Mouse (Mus musculus): ENCODE data around the gene Utp14b.

Utp14b gene

GRCm38 (mm10) chr1:78657671-78658440, at the start of gene Utp14b, which contains the start of gene Acsl3:
TSS of gene Utp14b (plus strand) at chr1:78658038.
TSS of gene Acsl3 (plus strand) at chr1:78657825.
- peak; percentile 87 for DNase-seq (ENCODE audit: low read depth, low spot score)

DNA sequence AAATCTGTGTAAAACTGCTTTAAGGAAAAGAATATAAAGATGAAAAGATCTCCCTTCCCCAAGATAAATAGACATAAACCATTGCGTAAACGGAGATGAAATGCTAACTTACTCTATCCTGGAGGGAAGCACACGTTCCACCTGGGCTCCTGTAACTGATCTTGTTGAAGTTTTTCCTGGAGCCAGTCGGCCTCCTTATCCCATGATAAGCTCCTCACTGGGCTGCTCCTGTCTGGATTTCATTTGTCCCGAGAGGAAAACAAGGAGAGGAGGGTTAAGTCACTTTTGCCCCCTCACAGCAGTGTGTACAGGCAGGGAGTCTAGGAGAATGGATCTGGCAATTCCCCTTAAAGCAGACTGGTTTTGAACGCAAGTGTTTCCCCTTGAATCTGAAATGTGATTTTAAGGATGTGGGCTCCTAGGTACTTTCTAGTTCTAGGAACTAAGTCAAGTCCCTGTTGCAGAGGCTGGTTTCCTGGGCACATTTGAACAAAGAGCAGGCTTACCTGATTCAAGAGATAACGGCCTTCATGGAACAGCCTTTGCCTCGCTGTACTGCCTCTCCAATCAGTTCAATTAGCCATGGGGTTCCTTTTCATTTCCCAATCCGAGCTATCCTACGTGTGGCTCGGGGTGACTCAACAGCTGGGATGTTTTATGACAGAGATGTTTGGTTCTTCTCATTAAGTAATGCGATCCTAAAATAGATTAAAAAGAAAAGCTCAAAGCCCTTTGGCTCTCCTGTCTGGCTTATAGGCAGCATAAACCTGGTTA, 48.5 kb upstream of the Utp14b start:
- DNase-seq (ENCODE audit: low read depth, low spot score): no peak

- DNase-seq (ENCODE audit: low read depth, low spot score): no peak
Measured at GRCm38 (mm10) chr1:78611039-78611438, 46.8 kb upstream of the Utp14b start.

DNA sequence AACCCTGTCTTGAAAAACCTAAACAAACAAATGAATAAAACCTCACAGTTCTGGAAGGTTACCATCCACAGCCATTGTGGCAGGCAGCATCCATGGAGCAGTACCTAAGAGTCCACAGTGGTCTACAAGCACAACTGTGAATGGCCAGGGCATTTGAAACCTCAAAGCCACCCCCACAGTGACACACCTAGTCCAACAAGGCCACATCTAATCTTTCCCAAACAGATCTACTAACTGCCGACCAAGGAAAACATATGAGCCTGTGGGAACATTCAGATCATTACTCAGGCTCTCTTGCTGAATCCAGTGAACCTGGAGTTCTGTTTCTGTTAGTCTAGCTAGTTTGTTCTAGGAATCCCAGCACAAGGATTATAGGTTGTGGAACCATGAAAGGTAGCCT, 44.9 kb upstream of the Utp14b start:
- no peak for DNase-seq (ENCODE audit: low read depth, low spot score)

DNA sequence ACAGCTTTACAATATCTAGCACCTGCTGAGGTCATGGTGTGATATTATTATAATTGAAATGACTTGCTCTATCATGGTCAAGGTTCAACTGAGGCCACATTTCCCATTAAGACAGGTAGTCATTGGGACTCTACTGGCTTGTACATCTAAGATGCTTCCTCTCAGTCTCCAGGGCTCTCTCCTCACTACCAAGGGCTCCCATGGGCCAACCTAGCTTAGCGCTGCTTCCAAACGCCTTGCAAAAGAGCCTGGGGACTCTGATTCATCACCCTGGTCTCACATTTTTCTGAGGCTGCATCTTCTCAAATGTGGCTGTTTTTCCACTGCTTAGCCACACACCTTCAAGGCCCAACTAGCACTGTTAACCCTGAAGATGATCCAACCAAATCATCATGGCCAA, 33.5 kb upstream of the Utp14b start:
- DNase-seq (ENCODE audit: low read depth, low spot score): no peak

DNA sequence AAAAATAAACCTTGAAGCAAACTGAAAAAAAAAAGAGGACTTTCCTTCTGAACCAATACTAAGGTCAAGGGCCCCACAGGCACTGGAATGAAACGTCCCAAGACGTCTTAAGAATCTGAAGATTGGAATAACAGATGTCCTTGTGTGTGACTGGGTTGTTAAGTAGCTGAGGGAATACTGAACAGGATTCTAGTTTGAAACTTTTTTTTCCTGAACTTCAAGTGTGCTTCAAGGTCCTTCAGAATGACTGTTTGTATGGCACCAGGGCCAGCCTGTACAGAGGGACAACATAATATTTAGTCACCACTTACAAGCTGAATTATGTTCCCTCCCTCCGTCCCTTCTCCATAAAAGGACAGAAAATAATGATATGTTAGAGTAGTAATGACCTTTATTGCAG, 23.4 kb upstream of the Utp14b start:
- DNase-seq (ENCODE audit: low read depth, low spot score): no peak

- no peak for DNase-seq (ENCODE audit: low read depth, low spot score)
Measured at GRCm38 (mm10) chr1:78640871-78641270, 17.0 kb upstream of the Utp14b start.

- DNase-seq (ENCODE audit: low read depth, low spot score): no peak
Measured at GRCm38 (mm10) chr1:78641791-78642190, 16.0 kb upstream of the Utp14b start.

- DNase-seq (ENCODE audit: low read depth, low spot score): no peak
Measured at GRCm38 (mm10) chr1:78642197-78642596, 15.6 kb upstream of the Utp14b start.

DNA sequence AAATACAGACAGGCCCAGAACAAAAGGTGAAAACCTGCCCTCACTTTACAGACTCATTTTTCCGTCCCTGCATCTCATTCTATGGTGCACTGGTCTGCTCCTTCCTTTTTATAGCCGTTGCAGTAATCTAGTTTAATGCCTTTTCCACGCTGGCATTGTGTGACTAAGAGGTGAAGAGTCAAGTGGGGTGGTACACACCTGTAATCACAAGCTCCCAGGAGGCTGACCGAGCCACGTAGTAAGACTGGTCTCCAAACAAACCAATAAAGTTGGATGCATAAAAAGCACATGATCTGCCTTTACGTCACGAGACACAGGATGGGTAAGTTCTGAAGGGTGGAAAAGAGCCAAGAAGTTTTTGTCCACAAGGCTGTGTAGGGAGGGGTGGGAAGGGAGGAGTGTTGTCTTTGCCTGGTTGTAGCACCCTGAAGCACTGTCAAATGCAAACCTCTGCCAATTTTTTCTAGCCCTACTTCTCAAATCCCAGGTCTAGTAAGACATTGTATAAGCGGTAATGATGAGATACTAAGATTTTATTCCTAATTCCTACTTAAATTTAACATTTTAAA, 10.4 kb upstream of the Utp14b start:
- DNase-seq (ENCODE audit: low read depth, low spot score): no peak

DNA sequence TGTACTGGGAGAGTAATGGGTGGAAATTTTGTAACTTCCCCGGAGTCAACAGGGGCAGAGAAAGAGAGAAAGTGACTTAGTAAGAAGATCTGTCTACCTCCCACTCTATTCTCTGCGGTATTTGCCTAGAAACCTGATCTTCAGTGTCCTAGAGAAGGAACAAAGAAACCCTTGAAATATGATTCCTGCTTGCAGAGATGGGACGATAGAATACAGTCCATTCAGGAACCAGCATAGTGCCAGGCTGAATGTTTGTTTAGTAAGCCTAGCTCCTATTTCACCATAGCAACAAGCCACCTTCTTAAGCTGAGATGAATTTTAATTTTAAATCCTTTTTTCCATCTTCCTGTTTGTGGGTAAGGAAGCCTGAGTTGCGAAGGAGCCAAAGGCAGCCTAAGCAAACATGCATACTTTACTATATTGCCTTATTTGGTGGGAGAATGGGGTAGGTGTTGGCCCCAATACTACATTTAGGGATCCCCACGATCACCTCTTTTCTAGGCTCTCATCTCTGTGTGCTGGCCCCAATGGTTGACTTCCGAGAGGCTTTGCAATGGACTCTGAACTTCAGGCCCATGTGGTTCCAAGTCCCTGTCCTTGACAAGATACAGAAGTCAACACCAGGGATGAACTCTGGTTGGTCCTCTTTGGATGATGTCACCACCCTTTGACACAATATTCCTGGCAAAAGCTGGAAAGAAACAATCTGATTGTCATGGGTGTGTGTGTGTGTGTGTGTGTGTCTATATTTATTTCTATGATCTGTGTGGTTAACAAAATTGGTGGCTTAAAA, 8.4 kb upstream of the Utp14b start:
- no peak for DNase-seq (ENCODE audit: low read depth, low spot score)

GRCm38 (mm10) chr1:78656472-78656871, 1.4 kb upstream of the Utp14b start:
- DNase-seq (ENCODE audit: low read depth, low spot score): no peak

DNA sequence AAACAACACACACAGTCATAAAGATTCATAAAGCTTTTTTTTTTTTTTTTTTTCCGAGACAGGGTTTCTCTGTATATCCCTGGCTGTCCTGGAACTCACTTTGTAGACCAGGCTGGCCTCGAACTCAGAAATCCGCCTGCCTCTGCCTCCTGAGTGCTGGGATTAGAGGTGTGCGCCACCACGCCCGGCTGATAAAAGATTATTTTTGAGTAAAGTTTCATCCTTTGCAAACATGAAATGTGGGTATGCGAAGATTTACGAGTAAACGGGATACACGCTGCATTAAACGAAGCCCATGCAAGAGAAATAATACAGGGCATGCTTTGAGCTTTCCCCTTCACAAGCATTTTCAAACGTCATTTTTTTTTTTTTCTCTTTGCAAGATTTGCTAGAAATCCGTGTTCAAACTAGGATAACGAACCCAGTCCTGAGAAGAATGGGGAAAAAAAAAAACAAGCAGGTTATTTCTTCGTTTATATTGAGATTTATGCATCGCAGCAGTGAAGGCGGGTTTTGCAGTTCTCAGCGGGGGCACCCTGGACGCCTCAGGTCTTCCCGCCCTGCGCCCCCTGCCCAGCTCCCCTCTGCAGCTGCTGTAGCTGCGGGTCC, 713 bp upstream of the Utp14b start:
- DNase-seq (ENCODE audit: low read depth, low spot score): no peak

- DNase-seq (ENCODE audit: low read depth, low spot score): peak; percentile 11
Measured at GRCm38 (mm10) chr1:78658441-78659269, 817 bp downstream of the Utp14b start.

DNA sequence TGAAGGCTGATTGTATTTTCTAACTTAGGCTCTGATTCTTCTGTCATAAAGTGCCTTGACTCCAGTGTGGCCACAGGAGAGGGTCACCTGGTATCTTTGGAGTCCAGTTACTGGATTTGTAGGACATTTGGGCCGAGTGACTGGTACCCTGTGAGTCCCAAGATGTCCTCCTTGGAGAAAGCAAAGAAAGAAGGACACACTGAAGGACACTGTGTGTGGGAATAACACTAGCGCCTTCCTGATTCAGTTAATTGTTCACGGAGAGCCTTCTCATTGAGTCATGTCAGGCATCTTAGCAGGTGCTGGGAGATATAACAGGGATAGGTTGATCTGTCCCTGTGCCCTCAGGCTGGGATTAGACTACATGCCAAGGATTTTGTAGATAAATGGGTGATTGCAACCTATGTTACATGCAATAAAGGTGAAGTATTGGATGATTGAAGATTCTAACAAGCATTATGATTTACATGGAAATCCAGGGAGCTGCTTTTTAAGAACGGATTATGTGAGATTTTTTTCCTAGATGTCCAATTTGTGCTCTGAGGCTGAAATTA, 1.5 kb downstream of the Utp14b start:
- no peak for DNase-seq (ENCODE audit: low read depth, low spot score)

GRCm38 (mm10) chr1:78664326-78664725, 6.5 kb downstream of the Utp14b start:
- DNase-seq (ENCODE audit: low read depth, low spot score): no peak

GRCm38 (mm10) chr1:78665954-78666499, 8.2 kb downstream of the Utp14b start:
- no peak for DNase-seq (ENCODE audit: low read depth, low spot score)

GRCm38 (mm10) chr1:78666585-78666984, 8.7 kb downstream of the Utp14b start:
- no peak for DNase-seq (ENCODE audit: low read depth, low spot score)

DNA sequence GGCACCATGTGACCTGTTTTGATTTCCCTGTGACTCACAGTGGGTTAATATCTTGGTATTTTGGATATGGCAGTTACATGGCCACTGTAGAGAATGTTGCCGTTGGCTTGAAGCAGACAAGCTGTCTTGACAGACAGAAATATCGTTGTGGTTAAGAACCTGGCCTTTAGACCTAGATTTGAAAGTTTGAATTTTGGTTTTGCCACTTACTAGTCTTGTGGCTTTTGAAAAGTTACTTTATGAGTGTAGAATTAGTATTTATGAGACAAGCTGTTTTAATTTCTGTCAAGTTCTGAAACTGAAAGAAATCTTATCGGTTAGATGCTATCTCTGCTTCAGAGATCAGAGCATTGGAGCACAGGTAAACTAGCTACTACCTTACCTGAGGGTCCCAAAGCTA, 24.5 kb downstream of the Utp14b start:
- no peak for DNase-seq (ENCODE audit: low read depth, low spot score)

GRCm38 (mm10) chr1:78684128-78684527, 26.3 kb downstream of the Utp14b start:
- DNase-seq (ENCODE audit: low read depth, low spot score): no peak
